ENCODE assay signal across 14 mouse cellular contexts in genomic region chr9:55525716-55526115, GRCm38 (mm10). TPM values are rescaled to one million over a fixed set of nuclear protein-coding genes. Genes with fewer than 3 reads are reported as not detected.
DNase-seq lines count a peak whose midpoint lies in the region; TF ChIP-seq lines count a peak whose summit lies in the region.
"Had no signal": no experiment of that assay in that cellular context is flagged by ENCODE, and none has a peak within 500 bp of the region (broad histone marks: within the 10 kb centered on the region; RNA-seq: fewer than 3 reads in every experiment).

No protein-coding gene starts in this region.

- intact Hi-C loops in heart, postnatal 36 days (cut with DNase I), result no loop called here

- TF ChIP-seq CTCF in bone marrow macrophage, adult 2 months (IDR thresholded peaks at IDR 0.05; ENCODE audit: low read depth, low read length), result peak; percentile 44

- no peak overlapping the region for H3K27ac ChIP-seq in bone marrow macrophage, adult 2 months (ENCODE audit: insufficient read depth, low read depth, low read length)
- H3K27ac ChIP-seq: embryonic facial prominence, embryonic 13.5 days; hindbrain, embryonic 12.5 days; lung, embryonic 15.5 days had no signal

- peak; percentile 84 for DNase-seq in heart, adult 11 months
- no peak for DNase-seq in heart, postnatal 36 days
- peak; percentile 20 for DNase-seq in retina, postnatal 1 day
- no peak for DNase-seq in retina, embryonic 14.5 days (ENCODE audit: low spot score)
- peak; percentile 44 for DNase-seq in testis, postnatal 14 days (ENCODE audit: low spot score)
- DNase-seq in embryo, embryonic 10.5 days (ENCODE audit: low spot score), result no peak
- no peak for DNase-seq in spleen, adult 12 weeks (ENCODE audit: low spot score)
- DNase-seq: gastrocnemius, postnatal 10 days; layer of hippocampus, adult 9-11 months; right cerebral cortex, postnatal 4 days had no signal

- H3K4me3 ChIP-seq in bone marrow macrophage, adult 2 months (ENCODE audit: insufficient read depth, low read length), result no peak overlapping the region
- H3K4me3 ChIP-seq: embryonic facial prominence, embryonic 13.5 days; hindbrain, embryonic 12.5 days; lung, embryonic 15.5 days had no signal

- H3K4me1 ChIP-seq in bone marrow macrophage, adult 2 months (ENCODE audit: control insufficient read depth, insufficient read depth, low read length), result no peaks in the 10 kb centered on the region
- H3K4me1 ChIP-seq: embryonic facial prominence, embryonic 13.5 days; hindbrain, embryonic 12.5 days; lung, embryonic 15.5 days had no signal

- no peak for TF ChIP-seq POLR2A in bone marrow macrophage, adult 2 months (IDR thresholded peaks at IDR 0.05; ENCODE audit: borderline replicate concordance, low read depth, low read length)

RNA-seq across cellular contexts. Expression of gene Isl2, which starts 12.8 kb away (rescaled TPM):
- total RNA-seq in heart, postnatal 36 days (2021), result under 1 TPM in 1 of 2 experiments, not detected in 1; 0.27 TPM
- not detected in 2 replicates for polyA plus RNA-seq in bone marrow macrophage, adult 2 months (2012; ENCODE audit: insufficient read depth, insufficient read length, missing spikeins)
- total RNA-seq: gastrocnemius, postnatal 10 days had no signal

RNA-seq across cellular contexts. Expression of gene Etfa, which starts 13.7 kb away (rescaled TPM):
- 100 to 1,000 TPM; 924 to 965 TPM for total RNA-seq in heart, postnatal 36 days (2021)
- polyA plus RNA-seq in bone marrow macrophage, adult 2 months (2012; ENCODE audit: insufficient read depth, insufficient read length, missing spikeins), result 70.4 and 70.5 TPM in 2 replicates

Comparison
In these comparisons a context has a peak if more than half of its experiments do, and no peak if none do; other contexts are left out.
1. DNase-seq: peak in heart, adult 11 months (single experiment), retina, postnatal 1 day (single experiment) and testis, postnatal 14 days (single experiment); none in heart, postnatal 36 days (0 of 2), retina, embryonic 14.5 days (single experiment), embryo, embryonic 10.5 days (single experiment) and spleen, adult 12 weeks (single experiment).